In genomic region chr2:143056736-143057135, GRCm38 (mm10) we compare ENCODE assay signal across 31 mouse cellular contexts. TPM values are rescaled to one million over a fixed set of nuclear protein-coding genes. Genes with fewer than 3 reads are reported as not detected.
DNase-seq lines count a peak whose midpoint lies in the region; ATAC-seq and TF ChIP-seq lines count a peak whose summit lies in the region.
"Had no signal": no experiment of that assay in that cellular context is flagged by ENCODE, and none has a peak within 500 bp of the region (broad histone marks: within the 10 kb centered on the region; RNA-seq: fewer than 3 reads in every experiment).

No protein-coding gene starts in this region.

- DNase-seq in forebrain, postnatal 0 days: peak; percentile 47
- no peak for DNase-seq in forebrain, embryonic 10.5 days (ENCODE audit: extremely low spot score, low spot score)
- peak; percentile 52 for DNase-seq in left cerebral cortex, adult 11 months (ENCODE audit: low spot score)
- DNase-seq in left cerebral cortex, postnatal 4 days: no peak
- DNase-seq in layer of hippocampus, adult 9-11 months: peak; percentile 55
- DNase-seq in left cerebral cortex, postnatal 36 days (ENCODE audit: low spot score in 2 of 2): peak; percentile 9 to 17
- DNase-seq in urinary bladder, adult 2 months (ENCODE audit: low spot score): no peak
- DNase-seq in natural killer cell, adult 2 months (ENCODE audit: low spot score in 2 of 2): no peak
- DNase-seq: adrenal gland, postnatal 25 days; cerebellum, adult 11 months; cerebellum, adult 9-11 months; gastrocnemius, adult 2 months; liver, postnatal 0 days; thymus, adult 18-20 months; thymus, postnatal 4 days had no signal

- no peak overlapping the region for H3K27ac ChIP-seq in forebrain, postnatal 0 days (ENCODE audit: low read depth, low read length)
- no peak overlapping the region for H3K27ac ChIP-seq in forebrain, embryonic 10.5 days
- H3K27ac ChIP-seq: embryonic facial prominence, embryonic 15.5 days; forebrain, embryonic 15.5 days; gastrocnemius, adult 2 months; hindbrain, embryonic 12.5 days; limb, embryonic 12.5 days; midbrain, embryonic 12.5 days; neural tube, embryonic 12.5 days; stomach, embryonic 15.5 days had no signal

- H3K4me3 ChIP-seq in forebrain, postnatal 0 days (ENCODE audit: low read depth, low read length): no peak overlapping the region
- no peak overlapping the region for H3K4me3 ChIP-seq in forebrain, embryonic 10.5 days
- H3K4me3 ChIP-seq: embryonic facial prominence, embryonic 15.5 days; forebrain, embryonic 15.5 days; gastrocnemius, adult 2 months; hindbrain, embryonic 12.5 days; limb, embryonic 12.5 days; midbrain, embryonic 12.5 days; neural tube, embryonic 12.5 days; stomach, embryonic 15.5 days had no signal

- TF ChIP-seq CTCF in forebrain, postnatal 0 days (IDR thresholded peaks at IDR 0.05; ENCODE audit: low read depth): no peak

- ATAC-seq in forebrain, postnatal 0 days: peak; percentile 83
- ATAC-seq: forebrain, embryonic 15.5 days; intestine, postnatal 0 days; liver, postnatal 0 days; lung, postnatal 0 days had no signal

- H3K4me1 ChIP-seq in forebrain, postnatal 0 days (ENCODE audit: insufficient read depth): no peaks in the 10 kb centered on the region
- no peaks in the 10 kb centered on the region for H3K4me1 ChIP-seq in forebrain, embryonic 10.5 days
- H3K4me1 ChIP-seq: embryonic facial prominence, embryonic 15.5 days; forebrain, embryonic 15.5 days; hindbrain, embryonic 12.5 days; limb, embryonic 12.5 days; midbrain, embryonic 12.5 days; neural tube, embryonic 12.5 days; stomach, embryonic 15.5 days had no signal

- no peak overlapping the region for H3K9ac ChIP-seq in forebrain, postnatal 0 days
- H3K9ac ChIP-seq: embryonic facial prominence, embryonic 15.5 days; forebrain, embryonic 15.5 days; hindbrain, embryonic 12.5 days; limb, embryonic 12.5 days; liver, postnatal 0 days; midbrain, embryonic 12.5 days; neural tube, embryonic 12.5 days; stomach, embryonic 15.5 days had no signal

- no peaks in the 10 kb centered on the region for H3K36me3 ChIP-seq in forebrain, postnatal 0 days (ENCODE audit: insufficient read depth)
- no peaks in the 10 kb centered on the region for H3K36me3 ChIP-seq in forebrain, embryonic 10.5 days (replicated peaks)
- H3K36me3 ChIP-seq: embryonic facial prominence, embryonic 15.5 days; forebrain, embryonic 15.5 days; hindbrain, embryonic 12.5 days; limb, embryonic 12.5 days; midbrain, embryonic 12.5 days; neural tube, embryonic 12.5 days; stomach, embryonic 15.5 days had no signal

- no peak overlapping the region for H3K4me2 ChIP-seq in forebrain, postnatal 0 days (ENCODE audit: low read depth)
- H3K4me2 ChIP-seq: embryonic facial prominence, embryonic 15.5 days; forebrain, embryonic 15.5 days; hindbrain, embryonic 12.5 days; limb, embryonic 12.5 days; liver, embryonic 11.5 days; midbrain, embryonic 12.5 days; neural tube, embryonic 12.5 days; stomach, embryonic 15.5 days had no signal

- no peaks in the 10 kb centered on the region for H3K9me3 ChIP-seq in forebrain, postnatal 0 days (ENCODE audit: low read length)
- H3K9me3 ChIP-seq in forebrain, embryonic 10.5 days: no peaks in the 10 kb centered on the region
- H3K9me3 ChIP-seq: embryonic facial prominence, embryonic 15.5 days; forebrain, embryonic 15.5 days; hindbrain, embryonic 12.5 days; limb, embryonic 12.5 days; midbrain, embryonic 12.5 days; neural tube, embryonic 12.5 days; stomach, embryonic 15.5 days had no signal

- no peaks in the 10 kb centered on the region for H3K27me3 ChIP-seq in forebrain, postnatal 0 days (ENCODE audit: insufficient read depth, low read length)
- peaks cover 7% of the 10 kb centered on the region; the same call in 1 of the 2 replicates for H3K27me3 ChIP-seq in forebrain, embryonic 10.5 days (ENCODE audit: poor library complexity, severe bottlenecking)
- H3K27me3 ChIP-seq: forebrain, embryonic 15.5 days; hindbrain, embryonic 12.5 days; limb, embryonic 12.5 days; midbrain, embryonic 12.5 days; neural tube, embryonic 12.5 days; stomach, embryonic 15.5 days had no signal

- 66% methylated on average over 5 of the region's 5 CpGs for WGBS in forebrain, postnatal 0 days
- WGBS in forebrain, embryonic 10.5 days: 83% methylated on average over 5 of the region's 5 CpGs

- intact Hi-C loops in left cerebral cortex, postnatal 4 days (cut with DNase I): no loop called here
- intact Hi-C loops in left cerebral cortex, postnatal 36 days (cut with DNase I): no loop called here

RNA-seq across cellular contexts. Expression of gene Snrpb2, which starts 6.1 kb away (rescaled TPM):
- 38.6 and 47.7 TPM in 2 replicates for total RNA-seq in forebrain, postnatal 0 days (2014; rRNA removed)
- polyA plus RNA-seq in forebrain, postnatal 0 days (2015; fragmentation: Nextera tagmentation; extraction: Ambion mirVana): 59.2 and 83.1 TPM in 2 replicates
- 102 and 106 TPM in 2 replicates for polyA plus RNA-seq in forebrain, embryonic 10.5 days (2016; fragmentation: Nextera tagmentation; extraction: Ambion mirVana)
- 10 to 100 TPM; 53.2 to 65.9 TPM for total RNA-seq in left cerebral cortex, postnatal 4 days (2021)
- total RNA-seq in left cerebral cortex, postnatal 36 days (2021): 10 to 100 TPM; 31.2 to 41.7 TPM
- polyA plus RNA-seq in urinary bladder, adult 2 months (2012; rRNA removed): 26.5 and 31.0 TPM in 2 replicates

RNA-seq across cellular contexts. Expression of gene Otor, which starts 21.5 kb away (rescaled TPM):
- not detected in 2 replicates for total RNA-seq in forebrain, postnatal 0 days (2014; rRNA removed)
- 0.15 TPM in 1 of 2 replicates, not detected in the other for polyA plus RNA-seq in forebrain, postnatal 0 days (2015; fragmentation: Nextera tagmentation; extraction: Ambion mirVana)
- 0.15 and 0.27 TPM in 2 replicates for polyA plus RNA-seq in forebrain, embryonic 10.5 days (2016; fragmentation: Nextera tagmentation; extraction: Ambion mirVana)
- total RNA-seq in left cerebral cortex, postnatal 4 days (2021): 1 to 10 TPM in 1 of 2 experiments, not detected in 1; 1.7 TPM
- not detected for total RNA-seq in left cerebral cortex, postnatal 36 days (2021)
- not detected in 2 replicates for polyA plus RNA-seq in urinary bladder, adult 2 months (2012; rRNA removed)
- total RNA-seq: adrenal gland, postnatal 25 days; common myeloid progenitor, adult 5-6 weeks; gastrocnemius, adult 2 months; gastrocnemius, postnatal 4 days; heart, adult 8-10 months; heart, postnatal 25 days; monocyte, adult 5-6 weeks had no signal
- polyA plus RNA-seq: large intestine, adult 2 months; liver, postnatal 0 days; lung, postnatal 0 days had no signal

Comparison
In these comparisons a context has a peak if more than half of its experiments do, and no peak if none do; other contexts are left out.
1. DNase-seq: peak in forebrain, postnatal 0 days (single experiment), left cerebral cortex, adult 11 months (single experiment), layer of hippocampus, adult 9-11 months (single experiment) and left cerebral cortex, postnatal 36 days (2 of 2); none in forebrain, embryonic 10.5 days (single experiment), left cerebral cortex, postnatal 4 days (single experiment), urinary bladder, adult 2 months (single experiment) and natural killer cell, adult 2 months (0 of 2).